Mouse (Mus musculus) testis, adult 2 months (tissue): ENCODE measurements around the gene Zdhhc14.

Source experiments
- CTCF ChIP-seq: fragments of 200-500 bp; IDR thresholded peaks from 2 replicates; pipeline ENCODE4 v1.5.1; 2012; ENCODE audit warnings: low read depth, mild to moderate bottlenecking, inconsistent platforms, low read length, moderate library complexity; ENCODE audit not compliant: control insufficient read depth, insufficient read depth, insufficient replicate concordance
- POLR2A ChIP-seq: fragments of 200-500 bp; IDR thresholded peaks from 2 replicates; pipeline ENCODE4 v1.6.1; 2012; ENCODE audit warnings: low read depth, mild to moderate bottlenecking, inconsistent platforms, low read length, moderate library complexity; ENCODE audit not compliant: control insufficient read depth

- TF ChIP-seq CTCF (no peak), POLR2A (no peak)
Measured at GRCm38 (mm10) chr17:5498996-5499395, 6.6 kb downstream of the Zdhhc14 start.
